In the genomic region with DNA sequence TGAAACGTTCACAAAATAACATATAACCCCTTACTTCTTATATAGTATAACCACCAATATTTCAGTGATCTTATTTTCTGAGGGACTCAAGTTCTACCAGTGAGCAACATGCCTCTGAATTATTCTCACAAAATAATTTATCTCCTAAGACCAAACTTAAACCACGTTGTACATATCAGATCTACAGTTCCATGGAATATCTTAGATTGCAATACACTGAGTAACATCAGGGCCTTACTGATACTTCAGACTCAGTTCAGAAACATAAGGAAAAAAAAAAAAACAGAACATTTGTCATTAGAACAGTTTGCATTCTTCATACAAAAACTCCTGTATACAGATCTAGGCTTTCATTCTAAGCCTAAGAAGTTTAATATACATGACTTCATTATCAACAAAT, we compare ENCODE assay signal across 18 mouse cellular contexts.
"Had no signal": no experiment of that assay in that cellular context is flagged by ENCODE, and none has a peak within 500 bp of the region (broad histone marks: within the 10 kb centered on the region; RNA-seq: fewer than 3 reads in every experiment).

No protein-coding gene starts in this region.

- H3K4me2 ChIP-seq: intestine, embryonic 15.5 days; midbrain, embryonic 12.5 days; neural tube, embryonic 13.5 days had no signal

- H3K27ac ChIP-seq: intestine, embryonic 15.5 days; layer of hippocampus, adult 2 months; left cerebral cortex, adult 2 months; limb, embryonic 10.5 days; midbrain, embryonic 12.5 days; neural tube, embryonic 13.5 days had no signal

- H3K27me3 ChIP-seq: intestine, embryonic 15.5 days; midbrain, embryonic 12.5 days; neural tube, embryonic 13.5 days had no signal

- H3K9ac ChIP-seq: intestine, embryonic 15.5 days; midbrain, embryonic 12.5 days; neural tube, embryonic 13.5 days had no signal

- ATAC-seq: intestine, embryonic 15.5 days; lung, postnatal 0 days; midbrain, embryonic 16.5 days had no signal

- H3K4me1 ChIP-seq: intestine, embryonic 15.5 days; limb, embryonic 10.5 days had no signal

- DNase-seq: kidney, adult 18-20 months; kidney, postnatal 10 days; kidney, postnatal 4 days; lung, adult 2 months; lung, postnatal 36 days; retina, postnatal 1 day; right cerebral cortex, postnatal 4 days; spleen, adult 18-20 months; thymus, adult 18-20 months; thymus, postnatal 36 days had no signal

- H3K36me3 ChIP-seq: intestine, embryonic 15.5 days; limb, embryonic 10.5 days; midbrain, embryonic 12.5 days; neural tube, embryonic 13.5 days had no signal

- H3K4me3 ChIP-seq: intestine, embryonic 15.5 days; layer of hippocampus, adult 2 months; left cerebral cortex, adult 2 months; limb, embryonic 10.5 days; midbrain, embryonic 12.5 days; neural tube, embryonic 13.5 days had no signal

- H3K9me3 ChIP-seq: intestine, embryonic 15.5 days; limb, embryonic 10.5 days; midbrain, embryonic 12.5 days; neural tube, embryonic 13.5 days had no signal
